Mouse (Mus musculus): ENCODE data around the gene Cald1. TPM values are rescaled to one million over a fixed set of nuclear protein-coding genes. Genes with fewer than 3 reads are reported as not detected.

Cald1 gene
- polyA plus RNA-seq, 1 experiment from 2014 or later = 279 TPM

DNA sequence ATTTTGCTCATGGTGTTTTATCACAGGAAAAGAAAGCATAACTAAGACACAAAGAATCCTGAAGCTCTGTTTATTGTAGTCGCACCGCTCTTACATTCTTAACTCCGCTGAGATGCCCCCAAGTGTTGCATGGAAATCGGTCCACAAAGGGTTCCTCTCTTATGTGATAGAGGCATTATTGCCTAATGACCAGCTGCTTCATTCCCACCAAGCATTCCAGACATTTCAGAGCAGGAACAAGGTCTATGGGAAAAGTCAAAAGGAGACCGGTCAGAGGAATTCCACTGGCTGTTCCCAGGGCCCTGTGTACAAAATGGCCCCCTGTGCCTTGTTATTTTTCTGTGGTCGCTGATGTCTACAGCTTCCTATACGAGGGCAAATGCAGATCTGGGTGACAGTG lies 53.0 kb downstream of the Cald1 start:
- H3K4me2 ChIP-seq (ENCODE audit: low read depth, low read length) = no peak overlapping the region
- no peak for ATAC-seq (ENCODE audit: low read depth)

DNA sequence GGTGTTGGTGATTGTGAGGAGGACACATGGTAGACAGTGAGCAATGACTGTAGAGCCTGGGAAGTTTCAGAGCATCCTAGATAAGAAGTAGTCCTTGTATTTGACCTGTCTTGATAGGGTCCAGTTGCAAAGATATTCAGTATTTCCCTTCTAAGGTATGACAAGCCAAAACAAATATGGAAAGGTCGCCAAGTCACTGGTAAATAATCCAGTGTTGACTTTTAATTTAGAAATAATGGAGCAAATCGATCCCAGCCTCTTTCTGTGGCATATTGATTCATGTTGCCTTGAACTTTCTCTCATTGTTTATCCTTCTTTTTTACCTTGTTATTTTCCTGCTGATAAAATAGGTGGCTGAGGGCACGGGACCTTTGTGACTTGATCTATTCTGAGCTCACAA lies 57.4 kb downstream of the Cald1 start:
- Histone ChIP-seq H3K4me1 (replicated peaks; ENCODE audit: control insufficient read depth, insufficient read depth, low read length) (peaks cover 10% of the 10 kb centered on the region), H3K4me3 (ENCODE audit: low read length) (no peak overlapping the region), H3K36me3 (ENCODE audit: control insufficient read depth, insufficient read depth, low read length) (no peaks in the 10 kb centered on the region), H3K27ac (ENCODE audit: low read length) (no peak overlapping the region), H3K9me3 (ENCODE audit: control insufficient read depth, low read length) (no peaks in the 10 kb centered on the region), H3K9ac (ENCODE audit: low read length) (no peak overlapping the region), H3K27me3 (ENCODE audit: control insufficient read depth, insufficient read depth, low read depth, low read length) (no peaks in the 10 kb centered on the region), H3K4me2 (ENCODE audit: low read depth, low read length) (no peak overlapping the region)
- ATAC-seq (ENCODE audit: low read depth) = no peak
- WGBS = 41% methylated on average over 3 of the region's 3 CpGs

More for the DNA sequence above, 53.0 kb downstream of the Cald1 start:
- peaks cover 13% of the 10 kb centered on the region for H3K4me1 ChIP-seq (replicated peaks; ENCODE audit: control insufficient read depth, insufficient read depth, low read length)
- no peaks in the 10 kb centered on the region for H3K36me3 ChIP-seq (ENCODE audit: control insufficient read depth, insufficient read depth, low read length)
- WGBS = 67% methylated on average over 7 of the region's 7 CpGs
- no peaks in the 10 kb centered on the region for H3K9me3 ChIP-seq (ENCODE audit: control insufficient read depth, low read length)
- H3K27me3 ChIP-seq (ENCODE audit: control insufficient read depth, insufficient read depth, low read depth, low read length) = no peaks in the 10 kb centered on the region
- no peak overlapping the region for H3K27ac ChIP-seq (ENCODE audit: low read length)
- no peak overlapping the region for H3K9ac ChIP-seq (ENCODE audit: low read length)
- H3K4me3 ChIP-seq (ENCODE audit: low read length) = no peak overlapping the region

DNA sequence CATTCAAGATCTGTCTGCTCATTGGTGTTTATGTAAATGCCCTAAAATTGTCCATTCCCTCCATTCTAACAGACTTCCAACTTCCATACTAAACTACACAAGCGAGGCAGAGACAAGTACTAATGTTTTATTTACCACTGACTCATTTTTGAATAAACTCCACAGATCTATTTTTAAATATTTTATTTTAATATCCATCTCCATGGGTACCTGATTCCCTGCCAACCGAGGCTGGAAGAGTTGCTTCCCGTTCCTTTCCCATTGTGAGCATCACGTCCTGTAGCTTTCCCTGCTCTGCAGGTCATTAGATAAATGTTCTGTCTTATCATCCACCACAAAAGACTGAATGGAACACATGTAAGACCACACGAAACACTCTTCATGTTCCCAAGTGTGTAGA lies 60.5 kb downstream of the Cald1 start:
- Histone ChIP-seq H3K27ac (ENCODE audit: low read length) (no peak overlapping the region), H3K27me3 (ENCODE audit: control insufficient read depth, insufficient read depth, low read depth, low read length) (no peaks in the 10 kb centered on the region), H3K4me1 (replicated peaks; ENCODE audit: control insufficient read depth, insufficient read depth, low read length) (peaks cover 3% of the 10 kb centered on the region; the same call in 1 of the 2 replicates), H3K36me3 (ENCODE audit: control insufficient read depth, insufficient read depth, low read length) (no peaks in the 10 kb centered on the region), H3K9ac (ENCODE audit: low read length) (no peak overlapping the region), H3K4me2 (ENCODE audit: low read depth, low read length) (no peak overlapping the region), H3K9me3 (ENCODE audit: control insufficient read depth, low read length) (no peaks in the 10 kb centered on the region; the same call in 1 of the 2 replicates), H3K4me3 (ENCODE audit: low read length) (no peak overlapping the region)
- ATAC-seq (ENCODE audit: low read depth) = no peak
- 57% methylated on average over 5 of the region's 5 CpGs for WGBS

DNA sequence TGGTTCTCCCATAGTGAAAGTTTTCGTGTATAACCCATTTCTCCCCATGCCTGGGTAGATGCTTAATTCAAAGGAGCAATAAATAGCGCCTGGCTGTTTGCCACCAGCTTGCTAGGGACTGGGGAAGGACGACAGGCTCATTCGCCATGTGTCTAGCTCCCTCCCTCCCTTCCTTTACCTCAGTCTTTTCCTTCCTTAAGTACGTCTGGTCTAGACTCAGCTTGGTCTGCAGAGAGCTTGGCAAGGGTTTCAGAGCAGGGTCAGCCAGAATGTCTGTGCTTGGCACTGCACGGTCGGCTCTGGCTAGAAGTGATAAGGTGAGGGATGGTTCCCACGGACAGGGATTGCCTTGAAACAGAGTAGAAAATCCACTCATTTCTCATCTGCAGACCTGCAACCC lies 62.4 kb downstream of the Cald1 start:
- Histone ChIP-seq H3K27ac (ENCODE audit: low read length) (no peak overlapping the region), H3K9ac (ENCODE audit: low read length) (no peak overlapping the region), H3K27me3 (ENCODE audit: control insufficient read depth, insufficient read depth, low read depth, low read length) (no peaks in the 10 kb centered on the region), H3K4me1 (replicated peaks; ENCODE audit: control insufficient read depth, insufficient read depth, low read length) (peaks cover 3% of the 10 kb centered on the region), H3K4me2 (ENCODE audit: low read depth, low read length) (no peak overlapping the region), H3K36me3 (ENCODE audit: control insufficient read depth, insufficient read depth, low read length) (no peaks in the 10 kb centered on the region), H3K9me3 (ENCODE audit: control insufficient read depth, low read length) (no peaks in the 10 kb centered on the region; the same call in 1 of the 2 replicates), H3K4me3 (ENCODE audit: low read length) (no peak overlapping the region)
- peak; percentile 45 for ATAC-seq (ENCODE audit: low read depth)
- 27% methylated on average over 8 of the region's 8 CpGs for WGBS

DNA sequence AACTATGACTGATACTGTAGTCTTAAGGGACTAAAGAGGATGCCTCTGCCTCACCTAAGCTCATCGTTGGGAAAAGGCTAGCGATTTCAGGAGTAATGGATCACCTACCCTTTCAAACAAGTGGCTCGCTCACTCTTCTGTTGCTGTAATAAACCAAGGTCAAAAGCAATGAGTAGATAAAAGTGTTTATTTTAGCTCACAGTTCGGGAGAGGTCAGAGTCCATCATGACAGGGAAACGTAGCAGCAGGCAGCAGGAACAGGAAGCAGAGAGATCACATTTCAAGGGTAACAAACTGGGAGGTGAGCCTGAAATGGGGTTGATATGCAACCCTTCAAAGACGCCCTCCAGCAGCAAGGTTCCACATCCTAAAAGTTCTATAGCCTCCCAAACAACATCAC lies 64.3 kb downstream of the Cald1 start:
- Histone ChIP-seq H3K9me3 (ENCODE audit: control insufficient read depth, low read length) (peaks cover 3% of the 10 kb centered on the region; the same call in 1 of the 2 replicates), H3K4me2 (ENCODE audit: low read depth, low read length) (no peak overlapping the region), H3K4me1 (replicated peaks; ENCODE audit: control insufficient read depth, insufficient read depth, low read length) (peaks cover 3% of the 10 kb centered on the region), H3K27ac (ENCODE audit: low read length) (no peak overlapping the region), H3K4me3 (ENCODE audit: low read length) (no peak overlapping the region), H3K36me3 (ENCODE audit: control insufficient read depth, insufficient read depth, low read length) (0 out of 2 replicates have a peak, but pooled peaks cover 2% of the 10 kb centered on the region), H3K9ac (ENCODE audit: low read length) (no peak overlapping the region), H3K27me3 (ENCODE audit: control insufficient read depth, insufficient read depth, low read depth, low read length) (no peaks in the 10 kb centered on the region)
- 54% methylated on average over 6 of the region's 6 CpGs for WGBS
- no peak for ATAC-seq (ENCODE audit: low read depth)

DNA sequence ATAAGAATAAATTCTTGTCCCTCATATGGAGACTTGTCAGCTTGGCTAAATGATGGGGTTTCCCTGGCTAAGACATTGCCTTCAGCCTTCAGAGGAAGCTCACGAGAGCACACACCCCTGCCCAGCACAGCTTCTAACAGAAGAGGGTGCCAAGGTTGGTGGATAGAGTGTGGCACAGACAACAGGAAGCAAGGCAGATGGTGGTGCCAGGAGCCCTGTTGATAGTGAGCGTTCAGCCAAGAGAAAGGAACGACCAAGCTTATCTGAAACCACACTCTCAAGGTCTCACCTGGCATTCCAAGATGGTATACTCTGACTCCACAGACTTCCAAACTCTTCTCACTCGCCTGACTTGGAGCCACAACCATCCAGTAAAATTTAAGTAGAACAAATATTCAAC lies 66.0 kb downstream of the Cald1 start:
- H3K9me3 ChIP-seq (ENCODE audit: control insufficient read depth, low read length) = peaks cover 3% of the 10 kb centered on the region; the same call in 1 of the 2 replicates
- H3K4me2 ChIP-seq (ENCODE audit: low read depth, low read length) = no peak overlapping the region
- 0 out of 2 replicates have a peak overlapping the region, but pooled peaks have one; percentile 10 for H3K27ac ChIP-seq (ENCODE audit: low read length)
- peaks cover 3% of the 10 kb centered on the region for H3K4me1 ChIP-seq (replicated peaks; ENCODE audit: control insufficient read depth, insufficient read depth, low read length)
- no peak overlapping the region for H3K9ac ChIP-seq (ENCODE audit: low read length)
- H3K27me3 ChIP-seq (ENCODE audit: control insufficient read depth, insufficient read depth, low read depth, low read length) = no peaks in the 10 kb centered on the region
- 0 out of 2 replicates have a peak, but pooled peaks cover 2% of the 10 kb centered on the region for H3K36me3 ChIP-seq (ENCODE audit: control insufficient read depth, insufficient read depth, low read length)
- ATAC-seq (ENCODE audit: low read depth) = peak; percentile 34; the same call in 1 of the 2 replicates
- H3K4me3 ChIP-seq (ENCODE audit: low read length) = no peak overlapping the region
- WGBS = 39% methylated on average over 4 of the region's 4 CpGs

DNA sequence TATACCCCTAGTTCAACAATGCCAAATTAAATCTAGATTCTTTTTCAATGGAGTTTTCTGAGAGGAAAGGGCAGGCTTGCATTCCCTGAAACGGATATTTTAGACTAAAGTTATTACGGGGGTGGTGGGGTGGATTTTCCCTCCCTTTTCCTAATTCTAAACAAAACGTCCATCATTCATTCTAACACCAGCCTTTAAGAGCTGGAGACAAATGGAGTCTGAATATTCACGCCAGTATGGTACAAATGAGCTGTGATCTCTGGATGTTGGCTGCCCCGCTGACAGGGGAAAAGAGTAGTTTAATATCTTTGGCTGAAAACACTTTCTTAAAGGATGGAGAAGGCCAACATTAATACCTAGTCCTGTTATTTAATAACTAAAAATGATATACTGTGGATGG lies 66.4 kb downstream of the Cald1 start:
- Histone ChIP-seq H3K27ac (ENCODE audit: low read length) (no peak overlapping the region), H3K9ac (ENCODE audit: low read length) (no peak overlapping the region), H3K4me2 (ENCODE audit: low read depth, low read length) (no peak overlapping the region), H3K27me3 (ENCODE audit: control insufficient read depth, insufficient read depth, low read depth, low read length) (no peaks in the 10 kb centered on the region), H3K4me3 (ENCODE audit: low read length) (no peak overlapping the region), H3K4me1 (replicated peaks; ENCODE audit: control insufficient read depth, insufficient read depth, low read length) (peaks cover 3% of the 10 kb centered on the region), H3K9me3 (ENCODE audit: control insufficient read depth, low read length) (peaks cover 3% of the 10 kb centered on the region; the same call in 1 of the 2 replicates), H3K36me3 (ENCODE audit: control insufficient read depth, insufficient read depth, low read length) (0 out of 2 replicates have a peak, but pooled peaks cover 2% of the 10 kb centered on the region)
- ATAC-seq (ENCODE audit: low read depth) = peak; percentile 57; the same call in 1 of the 2 replicates
- 29% methylated on average over 5 of the region's 5 CpGs for WGBS

DNA sequence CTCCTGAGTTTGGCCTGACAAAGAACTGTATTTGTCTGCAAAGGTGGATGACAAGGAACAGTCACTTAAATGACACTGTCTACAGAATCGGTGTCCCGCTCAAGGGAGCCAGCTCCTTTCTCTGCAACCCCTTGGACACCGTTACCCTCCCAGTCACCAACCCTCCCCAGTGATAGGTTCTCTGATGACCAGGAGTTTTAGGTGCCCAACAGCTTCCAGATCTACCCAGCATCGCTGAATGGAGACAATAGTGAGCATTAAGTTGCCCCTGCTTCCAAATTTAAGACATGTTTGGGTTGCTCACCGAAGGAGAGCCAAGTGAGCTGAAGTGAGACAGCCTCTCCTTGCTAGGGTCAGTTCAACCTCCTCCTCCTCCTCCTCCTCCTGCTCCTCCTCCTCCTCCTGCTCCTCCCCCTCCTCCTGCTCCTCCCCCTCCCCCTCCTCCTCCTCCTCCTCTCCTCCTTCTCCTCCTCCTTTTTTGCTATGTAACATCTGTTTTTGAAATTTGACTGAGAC lies 70.5 kb downstream of the Cald1 start:
- Histone ChIP-seq H3K4me3 (ENCODE audit: low read length) (no peak overlapping the region), H3K4me2 (ENCODE audit: low read depth, low read length) (no peak overlapping the region), H3K27ac (ENCODE audit: low read length) (no peak overlapping the region), H3K9ac (ENCODE audit: low read length) (no peak overlapping the region), H3K4me1 (replicated peaks; ENCODE audit: control insufficient read depth, insufficient read depth, low read length) (no peaks in the 10 kb centered on the region; the same call in 1 of the 2 replicates), H3K27me3 (ENCODE audit: control insufficient read depth, insufficient read depth, low read depth, low read length) (no peaks in the 10 kb centered on the region), H3K9me3 (ENCODE audit: control insufficient read depth, low read length) (peaks cover 3% of the 10 kb centered on the region; the same call in 1 of the 2 replicates), H3K36me3 (ENCODE audit: control insufficient read depth, insufficient read depth, low read length) (0 out of 2 replicates have a peak, but pooled peaks cover 2% of the 10 kb centered on the region)
- ATAC-seq (ENCODE audit: low read depth) = no peak
- WGBS = 82% methylated on average over 5 of the region's 5 CpGs

DNA sequence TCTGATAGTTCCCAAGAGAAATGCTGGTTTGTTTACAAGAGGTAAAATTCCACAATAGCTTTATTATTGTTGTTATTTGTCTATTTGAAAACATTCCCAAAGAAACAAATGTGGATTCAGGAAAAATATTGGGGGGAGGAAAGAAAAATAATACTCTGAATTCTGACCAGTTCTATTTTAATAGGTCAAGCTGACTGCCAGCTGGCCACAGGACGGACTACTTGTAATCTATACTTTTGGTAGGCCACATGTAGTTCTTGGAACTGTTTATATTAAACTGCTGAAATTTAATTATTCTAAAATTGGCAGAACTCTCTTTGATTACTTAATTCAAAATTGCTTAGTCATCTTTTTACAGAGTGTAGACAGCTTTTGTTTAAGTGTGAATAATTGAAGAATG lies 73.1 kb downstream of the Cald1 start:
- Histone ChIP-seq H3K4me3 (ENCODE audit: low read length) (no peak overlapping the region), H3K9me3 (ENCODE audit: control insufficient read depth, low read length) (peaks cover 3% of the 10 kb centered on the region; the same call in 1 of the 2 replicates), H3K36me3 (ENCODE audit: control insufficient read depth, insufficient read depth, low read length) (0 out of 2 replicates have a peak, but pooled peaks cover 2% of the 10 kb centered on the region), H3K4me1 (replicated peaks; ENCODE audit: control insufficient read depth, insufficient read depth, low read length) (no peaks in the 10 kb centered on the region), H3K27ac (ENCODE audit: low read length) (no peak overlapping the region), H3K4me2 (ENCODE audit: low read depth, low read length) (no peak overlapping the region), H3K27me3 (ENCODE audit: control insufficient read depth, insufficient read depth, low read depth, low read length) (no peaks in the 10 kb centered on the region), H3K9ac (ENCODE audit: low read length) (no peak overlapping the region)
- no peak for ATAC-seq (ENCODE audit: low read depth)
- WGBS = 55% methylated on average over 1 of the region's 1 CpGs
